Mouse (Mus musculus) testis, postnatal 14 days (tissue): ENCODE data around the gene Mrrf.

Experiments
- DNase-seq: peaks from one replicate; pipeline ENCODE4 v3.0.0; 2021; ENCODE audit warnings: low spot score

The Mrrf gene

GRCm38 (mm10) chr2:36234526-36235368 lies 98.6 kb downstream of the Mrrf start:
- DNase-seq: no peak

DNA sequence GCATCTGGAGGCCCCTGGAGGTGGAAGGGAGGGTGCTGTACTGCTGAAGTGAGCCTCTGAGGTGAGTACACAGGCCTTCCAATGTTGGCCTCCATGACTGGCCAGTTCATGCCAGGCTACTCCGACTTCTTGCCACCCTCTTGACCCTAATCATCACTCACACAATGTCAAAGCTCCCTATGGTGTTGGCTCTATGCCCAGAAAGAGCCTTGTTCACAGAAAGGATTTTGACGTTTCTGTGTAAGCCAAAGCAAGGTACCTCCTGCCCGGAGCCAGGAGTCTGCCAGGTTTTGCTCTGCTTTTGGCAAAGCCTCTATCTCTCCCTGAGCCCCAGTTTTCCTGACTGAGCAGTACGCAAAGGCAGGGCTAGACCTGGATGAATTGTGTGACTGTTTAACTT lies 99.7 kb downstream of the Mrrf start:
- DNase-seq: no peak

GRCm38 (mm10) chr2:36236889-36237288 lies 100.7 kb downstream of the Mrrf start:
- DNase-seq: no peak

GRCm38 (mm10) chr2:36237557-36237956 lies 101.4 kb downstream of the Mrrf start:
- DNase-seq: no peak

DNA sequence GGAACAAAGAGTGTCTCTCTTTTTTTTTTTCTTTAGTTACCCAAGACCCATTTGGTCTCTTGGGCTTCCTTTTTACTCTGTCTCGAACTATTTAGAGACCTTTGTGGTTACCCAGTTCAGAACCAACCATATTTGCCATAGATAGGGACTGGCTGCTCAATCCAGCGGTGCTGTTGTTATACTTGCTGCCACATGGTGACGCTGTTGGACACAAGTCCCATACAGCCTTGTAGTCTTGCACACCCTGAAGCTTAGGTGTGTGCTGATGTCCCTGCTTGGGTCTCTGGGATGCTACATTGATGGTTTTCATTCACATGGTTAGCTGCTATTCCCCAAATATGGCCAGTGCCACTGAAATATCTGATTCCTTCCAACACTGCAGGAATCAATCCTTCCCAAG lies 102.3 kb downstream of the Mrrf start:
- no peak for DNase-seq

DNA sequence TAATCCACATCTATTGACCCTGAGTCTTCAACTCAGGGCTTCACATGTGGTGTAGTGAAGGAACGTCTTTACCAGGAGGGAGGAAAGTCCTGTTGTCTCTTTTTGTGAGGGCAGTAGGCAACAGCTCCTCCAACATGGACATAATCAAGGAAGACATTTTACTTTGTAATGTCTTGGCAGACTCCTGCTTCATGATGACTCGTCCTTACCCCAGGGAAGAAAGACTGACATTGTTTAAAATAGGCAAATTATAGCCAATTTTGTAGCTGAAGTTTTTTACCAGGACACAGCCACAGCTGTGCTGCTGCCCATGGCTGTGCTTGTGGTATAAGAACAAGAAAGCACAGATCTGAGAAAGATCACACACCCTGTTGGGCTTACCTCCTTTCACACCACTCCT lies 102.8 kb downstream of the Mrrf start:
- DNase-seq: no peak
